Mouse (Mus musculus): ENCODE results near the gene Lamtor2.

Lamtor2 gene

GRCm38 (mm10) chr3:88502641-88503504, 50.0 kb downstream of the Lamtor2 start:
- DNase-seq: peak; percentile 93 to 95

- peak in 1 of 2 experiments; percentile 60 for DNase-seq
Observed at GRCm38 (mm10) chr3:88502031-88502571, 50.8 kb downstream of the Lamtor2 start.

GRCm38 (mm10) chr3:88501366-88502030, 51.4 kb downstream of the Lamtor2 start:
- DNase-seq: no peak

GRCm38 (mm10) chr3:88500655-88501365, 52.1 kb downstream of the Lamtor2 start:
- DNase-seq: no peak

GRCm38 (mm10) chr3:88500087-88500486, 52.8 kb downstream of the Lamtor2 start:
- DNase-seq: no peak
